Mouse (Mus musculus) limb, embryonic 15.5 days (tissue): ENCODE results near the gene Ttll10. TPM values are rescaled to one million over a fixed set of nuclear protein-coding genes. Genes with fewer than 3 reads are reported as not detected.

Experiments
- ATAC-seq: fragments of 200-750 bp; cut with Nextera tagmentation; 2 replicates; pipeline ENCODE4 v1.8.0; 2017; ENCODE audit warnings: low read depth, moderate TSS enrichment; ENCODE audit not compliant: insufficient number of reproducible peaks, low FRiP score, low TSS enrichment
- H3K27ac ChIP-seq: fragments of 300-500 bp; sonication (generic); 2 replicates; pipeline ENCODE4 v1.5.1; 2015; ENCODE audit warnings: moderate library complexity, mild to moderate bottlenecking, inconsistent platforms
- H3K27me3 ChIP-seq: fragments of 300-500 bp; sonication (generic); 2 replicates; pipeline ENCODE4 v1.6.1; 2015; ENCODE audit warnings: inconsistent platforms
- H3K36me3 ChIP-seq: fragments of 300-500 bp; sonication (generic); 2 replicates; pipeline ENCODE4 v1.6.1; 2015; ENCODE audit warnings: inconsistent platforms
- H3K4me1 ChIP-seq: fragments of 300-500 bp; sonication (generic); 2 replicates; pipeline ENCODE4 v1.6.1; 2015; ENCODE audit warnings: inconsistent platforms
- H3K4me2 ChIP-seq: fragments of 300-500 bp; sonication (generic); 2 replicates; pipeline ENCODE4 v1.6.1; 2015; ENCODE audit warnings: mild to moderate bottlenecking, inconsistent platforms
- H3K4me3 ChIP-seq: fragments of 300-500 bp; sonication (generic); 2 replicates; pipeline ENCODE4 v1.5.1; 2015; ENCODE audit warnings: mild to moderate bottlenecking, inconsistent platforms
- H3K9ac ChIP-seq: fragments of 300-500 bp; sonication (generic); 2 replicates; pipeline ENCODE4 v1.6.1; 2015; ENCODE audit warnings: inconsistent platforms
- H3K9me3 ChIP-seq: fragments of 300-500 bp; sonication (generic); 2 replicates; pipeline ENCODE4 v1.6.1; 2016; ENCODE audit warnings: inconsistent platforms
- WGBS: fragments of 180-500 bp; shearing (Covaris S2); methylation state at CpG from one replicate; pipeline ENCODE4 v1.1.7; 2015; 5-methylcytosine and 5-hydroxymethylcytosine counted together
- polyA plus RNA-seq: library from polyadenylated mRNA; unstranded; fragments of >200 nt; fragmentation: Nextera tagmentation; extraction: Ambion mirVana; gene quantifications from 2 replicates; pipeline ENCODE4 v1.2.1, GENCODE M21; 2015

Ttll10 gene
- polyA plus RNA-seq, 1 experiment from 2014 or later: 3.1 TPM

DNA sequence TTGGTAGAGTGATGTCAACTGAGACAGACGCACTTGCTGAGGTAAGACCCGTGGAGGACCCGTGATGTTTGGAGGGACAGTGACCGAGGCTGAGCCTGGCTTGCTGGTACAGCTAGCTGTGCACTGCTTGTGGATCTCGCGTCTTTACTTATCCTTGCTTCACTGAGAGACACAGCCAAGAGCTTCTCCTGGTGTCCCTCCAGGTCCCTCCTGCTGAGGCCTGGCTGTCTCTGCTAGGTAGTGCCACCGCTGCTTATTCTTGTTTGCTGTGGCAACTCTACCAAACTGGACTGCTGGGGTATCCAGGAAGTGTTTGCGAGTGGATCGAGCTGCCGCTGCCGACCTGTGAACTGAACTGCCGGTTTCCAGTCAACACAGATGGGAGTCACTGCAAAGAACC, 39.4 kb downstream of the Ttll10 start:
- Histone ChIP-seq H3K4me1 (no peaks in the 10 kb centered on the region), H3K4me2 (no peak overlapping the region), H3K4me3 (no peak overlapping the region), H3K9ac (no peak overlapping the region), H3K27ac (no peak overlapping the region), H3K27me3 (no peaks in the 10 kb centered on the region), H3K36me3 (peaks cover 23% of the 10 kb centered on the region), H3K9me3 (no peaks in the 10 kb centered on the region)
- 92% methylated on average over 12 of the region's 12 CpGs for WGBS
- ATAC-seq: no peak

DNA sequence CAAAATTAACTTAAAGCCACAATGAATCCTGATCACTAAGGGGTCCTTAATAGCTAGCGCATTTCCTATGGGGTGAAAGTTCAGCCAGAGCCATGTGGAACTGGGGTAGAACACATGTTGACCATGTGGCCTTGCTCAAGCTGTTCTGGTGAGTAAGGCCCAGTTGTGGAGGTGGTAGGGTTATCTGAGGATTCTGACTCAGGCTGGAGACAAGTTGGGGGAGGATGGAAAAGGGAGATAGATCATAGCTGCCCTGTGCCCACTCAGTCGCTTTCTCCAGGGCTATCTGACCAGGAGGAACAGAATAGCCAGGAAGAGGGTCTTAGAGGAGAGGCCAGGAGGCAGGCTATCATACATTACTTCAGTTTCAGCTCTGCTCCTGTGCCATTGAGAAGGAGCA, 44.8 kb downstream of the Ttll10 start:
- Histone ChIP-seq H3K9me3 (no peaks in the 10 kb centered on the region), H3K4me1 (no peaks in the 10 kb centered on the region), H3K36me3 (peaks cover 51% of the 10 kb centered on the region), H3K4me2 (no peak overlapping the region), H3K4me3 (no peak overlapping the region), H3K9ac (no peak overlapping the region), H3K27ac (no peak overlapping the region), H3K27me3 (no peaks in the 10 kb centered on the region)
- no peak for ATAC-seq
- 83% methylated on average over 2 of the region's 2 CpGs for WGBS

DNA sequence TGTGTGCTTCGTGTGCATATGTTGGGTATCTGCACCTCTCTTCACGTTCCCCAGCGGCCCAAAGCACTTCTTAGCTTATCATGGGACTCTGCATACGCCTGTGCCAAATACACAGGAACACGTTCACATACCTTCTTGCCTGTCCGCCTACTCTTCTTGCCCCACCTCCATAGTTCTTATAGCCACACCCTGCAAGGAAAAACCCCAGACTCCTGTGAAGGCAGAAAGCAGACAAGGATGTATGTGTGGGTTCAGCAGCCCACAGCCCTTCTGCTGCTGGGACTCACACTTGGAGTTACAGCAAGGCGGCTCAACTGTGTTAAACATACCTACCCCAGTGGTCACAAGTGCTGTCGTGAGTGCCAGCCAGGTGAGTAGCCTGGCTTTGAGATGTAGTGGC, 45.6 kb downstream of the Ttll10 start, which contains the start of gene Tnfrsf4:
Gene Tnfrsf4 (plus strand): TSS at position 207 of the 400 bp plus-strand sequence.
- no peaks in the 10 kb centered on the region for H3K4me1 ChIP-seq
- ATAC-seq: no peak
- no peak within 1 kb of the TSS for H3K4me3 ChIP-seq
- no peak within 1 kb of the TSS for H3K27ac ChIP-seq
- no peak within 1 kb of the TSS for H3K4me2 ChIP-seq
- 75% methylated on average over 8 of the region's 8 CpGs for WGBS
- H3K9me3 ChIP-seq: no peaks in the 10 kb centered on the region
- H3K36me3 ChIP-seq: peaks cover 59% of the 10 kb centered on the region
- no peak within 1 kb of the TSS for H3K9ac ChIP-seq
- H3K27me3 ChIP-seq: no peaks in the 10 kb centered on the region

DNA sequence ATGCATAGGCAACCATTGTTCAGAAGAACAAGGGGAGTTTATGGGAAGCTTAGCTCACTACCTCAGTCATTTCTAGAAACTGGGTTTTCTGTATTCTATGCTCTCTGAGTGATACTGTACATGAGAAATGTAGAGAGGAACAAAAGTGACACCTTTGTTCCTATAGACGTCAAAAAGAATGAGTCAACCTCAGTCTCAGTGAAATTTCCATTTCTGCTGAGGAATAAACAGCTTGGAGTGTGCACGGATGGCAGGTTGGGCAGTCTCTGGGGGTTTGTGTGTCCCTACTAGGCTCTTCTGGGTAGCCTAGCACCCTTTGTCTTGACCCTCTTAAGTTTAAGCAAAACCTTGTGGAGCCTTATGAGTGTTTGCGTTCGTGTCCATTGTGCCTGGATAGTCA, 50.8 kb downstream of the Ttll10 start:
- peaks cover 87% of the 10 kb centered on the region for H3K36me3 ChIP-seq
- H3K9ac ChIP-seq: no peak overlapping the region
- no peaks in the 10 kb centered on the region for H3K9me3 ChIP-seq
- H3K27ac ChIP-seq: no peak overlapping the region
- no peak overlapping the region for H3K4me3 ChIP-seq
- WGBS: 96% methylated on average over 4 of the region's 4 CpGs
- H3K4me2 ChIP-seq: no peak overlapping the region
- H3K27me3 ChIP-seq: no peaks in the 10 kb centered on the region
- no peak for ATAC-seq
- H3K4me1 ChIP-seq: no peaks in the 10 kb centered on the region

DNA sequence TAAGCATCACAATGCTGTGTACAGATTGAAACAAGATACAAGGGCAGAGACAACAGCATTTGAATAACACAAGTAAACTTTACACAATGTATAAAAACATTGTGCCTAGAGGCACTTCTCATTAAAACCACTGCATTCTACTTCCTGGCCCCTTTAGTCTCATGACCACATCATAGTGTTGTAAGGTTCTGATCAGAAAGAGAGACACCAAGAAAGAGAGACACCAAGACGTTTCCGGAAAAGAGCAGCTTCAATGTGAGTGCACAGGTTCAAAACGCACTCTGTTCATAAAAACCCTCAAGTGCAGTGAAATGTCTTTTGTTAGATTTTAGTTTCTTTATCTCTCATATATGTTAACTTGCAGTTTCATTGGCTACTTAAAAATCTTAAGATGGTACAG, 55.1 kb downstream of the Ttll10 start:
- H3K4me2 ChIP-seq: no peak overlapping the region
- H3K36me3 ChIP-seq: peaks cover 88% of the 10 kb centered on the region
- H3K9me3 ChIP-seq: no peaks in the 10 kb centered on the region
- no peaks in the 10 kb centered on the region for H3K4me1 ChIP-seq
- no peak overlapping the region for H3K4me3 ChIP-seq
- no peak for ATAC-seq
- H3K27me3 ChIP-seq: no peaks in the 10 kb centered on the region
- no peak overlapping the region for H3K27ac ChIP-seq
- 90% methylated on average over 3 of the region's 3 CpGs for WGBS
- no peak overlapping the region for H3K9ac ChIP-seq

DNA sequence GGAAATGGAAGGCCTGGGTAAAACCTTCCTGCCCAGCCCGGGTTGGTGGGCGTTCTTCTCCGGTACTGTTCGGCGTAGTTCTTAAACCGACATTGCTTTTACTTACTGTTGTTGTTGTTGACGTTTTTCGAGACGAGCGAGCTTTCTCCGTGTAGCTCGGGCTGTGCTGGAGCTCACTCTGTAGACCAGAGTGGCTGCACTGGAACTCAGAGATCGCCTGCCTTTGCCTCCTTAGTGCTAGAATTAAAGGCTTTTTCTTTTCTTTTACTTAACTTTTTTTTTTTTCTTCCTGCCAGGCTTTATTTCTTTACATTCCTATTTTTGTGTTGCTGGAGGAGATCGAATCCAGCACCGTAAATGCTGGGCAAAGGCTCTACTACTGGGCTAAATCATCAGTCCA, 65.6 kb downstream of the Ttll10 start:
- Histone ChIP-seq H3K4me3 (peak overlapping the region; percentile 71), H3K4me2 (peak overlapping the region; percentile 61), H3K9ac (peak overlapping the region; percentile 59), H3K4me1 (peaks cover 26% of the 10 kb centered on the region), H3K27me3 (no peaks in the 10 kb centered on the region), H3K36me3 (peaks cover 29% of the 10 kb centered on the region), H3K27ac (peak overlapping the region; percentile 98), H3K9me3 (no peaks in the 10 kb centered on the region)
- ATAC-seq: no peak
- WGBS: 2% methylated on average over 15 of the region's 15 CpGs

DNA sequence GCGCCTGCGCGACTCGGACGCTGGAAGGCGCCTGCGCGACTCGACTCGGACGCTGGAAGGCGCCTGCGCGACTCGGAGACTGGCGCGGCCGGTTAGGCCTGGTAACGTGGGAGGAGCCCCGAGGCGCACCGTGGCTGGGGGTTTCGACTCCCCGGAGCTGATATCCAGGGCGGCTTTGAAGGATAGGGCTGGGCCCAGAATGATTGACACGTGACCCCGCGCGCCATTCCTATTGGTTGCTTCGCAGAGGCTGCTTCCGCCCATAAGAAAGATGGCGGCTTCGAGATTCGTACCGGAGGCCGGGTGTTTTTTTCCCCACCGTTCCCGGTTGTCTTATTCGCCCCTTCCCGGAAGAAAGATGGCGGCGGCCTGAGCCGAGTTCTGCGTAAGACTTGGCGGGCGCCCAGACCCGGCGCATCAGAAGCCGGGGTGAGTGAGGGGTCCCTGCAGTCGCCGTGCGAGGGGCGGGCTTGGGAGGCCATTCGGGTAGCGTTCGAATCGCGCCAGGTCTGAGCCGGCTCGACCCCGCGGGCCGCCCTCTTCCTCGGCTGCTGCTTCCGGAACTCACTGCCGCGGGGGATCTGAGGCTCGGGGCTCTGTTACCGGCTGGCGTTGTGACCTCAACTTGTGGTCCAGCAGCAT, 66.2 kb downstream of the Ttll10 start:
- Histone ChIP-seq H3K4me3 (peak overlapping the region; percentile 71), H3K9me3 (no peaks in the 10 kb centered on the region), H3K36me3 (peaks cover 24% of the 10 kb centered on the region), H3K4me1 (peaks cover 26% of the 10 kb centered on the region), H3K27ac (peak overlapping the region; percentile 98), H3K4me2 (peak overlapping the region; percentile 61), H3K27me3 (no peaks in the 10 kb centered on the region), H3K9ac (peak overlapping the region; percentile 59)
- ATAC-seq: peak; percentile 84
- under 1% methylated on average over 70 of the region's 70 CpGs for WGBS

DNA sequence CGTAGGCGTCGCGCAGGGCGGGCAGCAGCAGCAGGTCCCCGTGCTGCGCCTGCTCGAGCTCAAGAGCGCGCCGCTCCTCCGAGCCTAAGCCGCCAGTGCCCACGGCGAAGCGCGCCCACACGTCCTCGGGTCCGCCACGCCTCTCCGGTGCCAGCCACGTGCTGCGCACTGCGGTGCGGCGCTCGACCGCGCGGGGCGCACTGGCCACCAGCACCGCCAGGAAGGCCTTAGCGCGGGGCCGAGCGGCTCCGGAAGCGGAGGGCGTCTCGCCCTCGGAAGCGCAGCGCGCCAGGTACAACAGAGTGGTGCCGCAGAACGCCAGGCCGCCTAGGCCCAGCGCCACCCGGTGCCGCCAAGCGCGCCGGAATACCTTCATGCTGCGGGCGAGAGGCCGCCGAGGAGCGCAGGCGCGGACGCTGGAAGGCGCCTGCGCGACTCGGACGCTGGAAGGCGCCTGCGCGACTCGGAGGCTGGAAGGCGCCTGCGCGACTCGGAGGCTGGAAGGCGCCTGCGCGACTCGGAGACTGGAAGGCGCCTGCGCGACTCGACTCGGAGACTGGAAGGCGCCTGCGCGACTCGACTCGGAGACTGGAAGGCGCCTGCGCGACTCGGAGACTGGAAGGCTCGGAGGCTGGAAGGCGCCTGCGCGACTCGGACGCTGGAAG, 66.8 kb downstream of the Ttll10 start, which contains the start of the genes B3galt6 and Sdf4:
Gene B3galt6 (minus strand): TSS at position 409 of the 665 bp plus-strand sequence.
Gene Sdf4 (plus strand): TSS at position 632 of the 665 bp plus-strand sequence.
- H3K9me3 ChIP-seq: no peaks in the 10 kb centered on the region
- under 1% methylated on average over 97 of the region's 99 CpGs for WGBS
- H3K4me3 ChIP-seq: peak within 1 kb of the TSS; percentile 71
- H3K9ac ChIP-seq: peak within 1 kb of the TSS; percentile 74
- peak within 1 kb of the TSS; percentile 96 for H3K4me2 ChIP-seq
- peak within 1 kb of the TSS; percentile 98 for H3K27ac ChIP-seq
- H3K4me1 ChIP-seq: peaks cover 26% of the 10 kb centered on the region
- H3K36me3 ChIP-seq: peaks cover 18% of the 10 kb centered on the region
- H3K27me3 ChIP-seq: no peaks in the 10 kb centered on the region
- ATAC-seq: peak; percentile 78

DNA sequence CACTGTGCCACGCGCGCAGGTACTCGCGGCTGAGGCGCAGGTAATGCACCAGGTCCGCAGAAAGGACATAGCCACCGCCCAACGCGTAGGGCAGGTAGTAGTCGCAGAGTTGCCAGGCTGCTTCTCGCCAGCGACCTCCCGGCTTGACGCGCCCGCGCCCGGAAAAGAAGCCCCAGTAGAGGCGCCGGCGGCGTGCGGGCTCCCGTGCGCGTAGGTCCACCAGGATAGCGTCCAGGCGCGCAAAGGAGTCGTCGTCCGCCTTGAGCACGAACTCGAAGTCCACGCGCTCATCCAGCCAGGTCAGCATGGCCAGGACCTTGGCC, 67.3 kb downstream of the Ttll10 start:
- peak overlapping the region; percentile 74 for H3K9ac ChIP-seq
- H3K27me3 ChIP-seq: no peaks in the 10 kb centered on the region
- peak overlapping the region; percentile 71 for H3K4me3 ChIP-seq
- H3K4me1 ChIP-seq: peaks cover 26% of the 10 kb centered on the region
- ATAC-seq: 0 out of 2 replicates have a peak, but pooled peaks have one; percentile 6
- H3K4me2 ChIP-seq: peak overlapping the region; percentile 96
- peak overlapping the region; percentile 97 for H3K27ac ChIP-seq
- H3K36me3 ChIP-seq: peaks cover 13% of the 10 kb centered on the region
- WGBS: 25% methylated on average over 37 of the region's 37 CpGs
- H3K9me3 ChIP-seq: no peaks in the 10 kb centered on the region

DNA sequence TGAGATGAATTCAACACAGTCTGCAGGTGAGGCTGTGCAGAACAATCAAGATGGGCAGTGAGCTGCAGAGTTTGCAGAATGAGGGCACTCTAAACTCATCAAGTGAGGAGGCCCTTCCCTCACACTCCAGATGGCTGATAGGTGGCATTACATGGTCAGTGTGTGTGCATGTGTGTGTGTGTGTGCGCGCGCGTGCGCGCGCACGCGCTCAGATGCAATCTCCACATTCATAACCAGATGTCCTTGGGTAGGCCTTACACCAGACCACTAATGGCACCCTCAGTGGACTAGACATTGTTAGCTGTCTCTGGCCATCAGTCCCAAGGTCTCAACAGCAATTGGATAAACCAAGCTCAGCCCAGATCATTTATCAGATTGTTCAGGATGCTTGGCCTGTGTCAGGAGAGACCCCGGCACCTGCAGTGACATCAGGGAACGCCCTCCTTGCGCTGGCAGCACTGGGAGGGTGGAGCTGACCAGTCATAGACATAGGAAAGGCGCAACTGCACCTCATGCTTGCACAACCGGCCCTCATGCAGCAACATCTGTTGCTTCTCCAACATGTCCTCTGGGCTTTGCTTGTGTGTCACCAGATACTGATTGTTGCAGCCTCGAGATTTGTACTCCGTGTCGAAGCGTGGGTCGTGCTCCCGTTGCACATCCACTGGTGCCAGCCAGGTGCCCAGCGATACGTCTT, 67.9 kb downstream of the Ttll10 start:
- no peak for ATAC-seq
- WGBS: 88% methylated on average over 22 of the region's 22 CpGs
- Histone ChIP-seq H3K27ac (peak overlapping the region; percentile 97), H3K9ac (peak overlapping the region; percentile 74), H3K27me3 (no peaks in the 10 kb centered on the region), H3K36me3 (peaks cover 8% of the 10 kb centered on the region), H3K9me3 (no peaks in the 10 kb centered on the region), H3K4me1 (peaks cover 26% of the 10 kb centered on the region), H3K4me3 (peak overlapping the region; percentile 71), H3K4me2 (peak overlapping the region; percentile 96)
